Mouse (Mus musculus) heart, adult 11 months (tissue): ENCODE data around the gene Bcat2.
A peak's percentile ranks its signal among the peaks of the same experiment; 100 is the strongest.

Experiments
- DNase-seq: peaks from one replicate; pipeline ENCODE4 v3.0.0; 2022

The Bcat2 gene

DNA sequence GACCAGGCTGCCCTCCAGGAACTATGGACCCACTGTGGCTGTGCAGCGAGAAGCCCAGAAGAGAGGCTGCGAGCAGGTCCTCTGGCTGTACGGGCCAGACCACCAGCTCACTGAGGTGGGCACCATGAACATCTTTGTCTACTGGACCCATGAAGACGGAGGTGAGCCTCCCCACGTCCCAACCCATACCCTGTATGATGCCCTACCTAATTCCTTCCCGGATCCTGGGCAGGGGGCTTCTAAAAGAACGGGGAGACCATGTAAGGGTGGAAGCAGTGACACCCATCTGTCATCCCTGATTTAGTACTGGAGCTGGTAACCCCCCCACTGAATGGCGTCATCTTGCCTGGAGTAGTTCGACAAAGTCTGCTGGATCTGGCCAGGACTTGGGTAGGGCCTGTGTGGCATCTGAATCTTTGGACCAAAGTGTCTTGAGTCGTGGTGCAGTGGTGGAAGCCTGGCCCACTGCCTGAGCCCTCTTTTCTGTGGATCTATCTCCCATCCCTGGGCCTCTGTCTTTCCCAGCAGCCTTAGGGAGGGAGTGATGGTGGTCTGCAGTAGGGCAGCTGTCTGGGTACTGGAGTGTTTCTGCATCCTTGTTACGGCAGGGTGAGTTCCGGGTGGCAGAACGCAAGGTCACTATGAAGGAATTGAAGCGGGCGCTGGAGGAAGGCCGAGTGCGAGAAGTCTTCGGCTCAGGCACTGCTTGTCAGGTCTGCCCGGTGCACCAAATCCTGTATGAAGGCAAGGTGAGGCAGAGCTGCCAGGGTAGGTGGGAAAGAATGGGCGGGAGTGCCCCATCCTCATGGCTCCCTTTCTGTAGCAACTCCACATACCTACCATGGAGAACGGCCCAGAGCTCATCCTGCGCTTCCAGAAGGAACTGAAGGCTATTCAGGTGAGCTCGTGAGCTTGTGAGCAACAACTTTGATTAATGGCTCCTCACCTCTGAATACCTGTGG is 18.0 kb downstream of the Bcat2 start:
- peak; percentile 91 for DNase-seq

DNA sequence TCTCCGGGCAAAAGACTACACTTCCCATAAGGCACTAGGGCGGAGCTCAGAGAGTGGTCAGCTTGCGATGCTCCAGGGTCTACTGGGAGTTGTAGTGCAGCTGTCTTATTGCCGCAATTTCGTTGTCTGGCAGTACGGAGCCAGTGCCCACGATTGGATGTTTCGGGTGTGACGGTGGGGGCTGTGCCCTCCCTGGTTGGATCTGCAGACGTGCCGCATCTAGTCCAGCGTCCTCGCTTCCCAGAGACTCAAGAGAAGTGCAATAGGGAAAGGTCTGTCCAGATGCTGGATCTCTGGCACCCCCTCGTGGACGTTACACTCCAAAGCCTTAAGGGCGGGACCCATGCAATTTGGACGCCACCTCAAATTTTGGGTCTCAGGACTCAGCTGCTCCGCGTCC is 19.2 kb downstream of the Bcat2 start:
- peak; percentile 100 for DNase-seq

DNA sequence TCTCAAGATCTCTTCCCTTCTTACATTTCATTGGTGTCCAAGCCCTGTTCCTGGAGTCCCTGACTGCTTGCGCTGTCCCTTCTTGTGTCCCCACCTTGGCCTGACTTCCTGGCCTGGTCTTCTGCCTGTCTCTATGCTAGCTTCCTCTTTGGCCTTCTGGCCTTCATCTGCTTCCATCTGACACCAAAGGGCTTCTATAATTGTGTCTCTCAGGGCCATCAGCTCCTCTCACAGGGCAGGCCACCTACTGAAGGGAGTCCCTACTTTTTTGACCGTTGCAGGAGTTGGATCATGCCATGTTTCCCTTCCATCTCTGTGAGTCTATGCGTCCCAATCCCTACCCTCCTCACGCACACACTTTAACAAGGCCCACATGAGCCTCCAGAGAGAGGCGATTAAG is 19.9 kb downstream of the Bcat2 start:
- DNase-seq, result peak; percentile 92

DNA sequence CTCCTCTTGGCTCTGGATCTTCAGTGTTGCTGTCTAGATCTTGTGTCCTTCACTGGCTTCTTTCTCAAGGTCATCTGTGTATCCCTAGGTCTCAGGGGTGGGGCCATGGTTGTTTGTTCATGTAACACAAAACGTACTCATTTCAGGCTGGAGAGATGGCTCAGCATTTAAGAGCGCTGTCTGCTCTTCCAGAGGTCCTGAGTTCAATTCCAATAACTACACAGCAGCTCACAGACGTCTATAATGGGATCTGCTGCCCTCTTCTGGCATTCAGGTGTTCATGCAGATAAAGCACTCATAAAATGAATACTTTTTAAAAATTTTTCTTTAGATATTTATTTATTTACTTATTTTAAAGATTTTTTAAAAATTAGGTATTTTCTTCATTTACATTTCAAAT is 20.9 kb downstream of the Bcat2 start:
- peak; percentile 86 for DNase-seq

DNA sequence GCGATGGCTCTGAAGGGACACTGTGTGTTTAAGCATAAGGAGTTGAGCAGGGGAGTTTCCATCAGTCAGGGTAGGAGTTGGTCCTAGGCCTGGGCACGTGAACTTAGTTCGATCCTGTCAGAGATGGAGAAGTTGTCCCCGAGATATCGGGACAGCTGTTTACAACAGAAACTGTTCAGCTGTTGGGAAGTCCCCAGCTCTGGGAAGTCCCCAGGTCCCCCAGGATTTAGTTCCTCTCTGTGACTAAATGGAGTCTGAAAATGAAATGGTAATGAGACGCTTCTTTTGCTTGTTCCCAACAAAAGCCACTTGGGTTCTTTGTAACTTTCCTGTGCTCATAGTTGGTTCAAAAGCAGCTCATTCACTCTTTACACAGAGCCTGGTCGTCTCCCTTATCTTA is 21.9 kb downstream of the Bcat2 start:
- DNase-seq, result peak; percentile 94

DNA sequence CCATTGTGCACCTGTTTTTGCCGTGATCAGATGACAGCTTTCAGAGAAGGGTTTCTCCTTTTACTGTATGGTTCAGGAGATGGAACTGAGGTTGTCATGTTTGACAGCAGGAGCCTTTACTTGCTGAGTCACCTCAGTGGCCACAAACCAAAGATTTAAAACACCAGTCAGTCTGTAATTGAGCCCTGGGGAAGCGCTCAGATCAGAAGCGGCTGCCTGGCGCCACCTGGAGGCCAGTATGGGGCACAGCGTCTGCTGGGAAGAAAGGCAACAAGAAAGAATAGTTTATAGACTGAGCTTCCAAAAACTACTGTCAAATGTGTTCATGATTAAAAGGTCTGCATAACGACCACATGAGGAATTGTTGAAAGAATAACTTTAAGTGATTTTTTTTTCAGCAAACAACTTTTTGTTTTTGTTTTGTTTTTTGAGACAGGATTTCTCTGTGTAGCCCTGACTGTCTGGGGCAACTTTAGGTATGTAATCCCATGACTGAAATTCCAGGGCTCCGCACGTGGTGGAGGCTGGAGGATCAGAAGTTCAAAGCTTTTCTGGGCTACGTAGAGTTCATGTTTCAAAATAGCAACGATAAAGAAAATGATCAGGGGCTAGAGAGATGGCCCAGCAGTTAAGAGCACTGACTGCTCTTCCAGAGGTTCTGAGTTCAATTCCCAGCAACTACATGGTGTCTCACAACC is 23.3 kb downstream of the Bcat2 start:
- peak; percentile 93 for DNase-seq

DNA sequence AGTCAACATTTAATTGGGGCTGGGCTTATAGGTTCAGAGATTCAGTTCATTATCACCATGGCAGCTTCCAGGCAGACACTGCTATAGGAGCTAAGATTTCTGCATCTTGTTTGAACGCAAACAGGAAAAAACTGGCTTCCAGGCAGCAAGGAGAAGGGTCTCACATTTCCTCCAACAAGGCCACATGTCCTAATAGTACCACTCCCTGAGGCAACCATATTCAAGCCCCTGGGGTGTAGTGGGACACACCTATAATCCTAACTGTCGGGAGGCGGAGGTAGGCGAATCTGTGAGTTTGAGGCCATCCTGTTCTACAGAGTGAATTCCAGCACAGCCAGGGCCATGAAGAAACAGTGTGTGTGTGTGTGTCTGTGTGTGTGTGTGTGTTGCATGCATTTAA is 25.2 kb downstream of the Bcat2 start:
- DNase-seq, result no peak

DNA sequence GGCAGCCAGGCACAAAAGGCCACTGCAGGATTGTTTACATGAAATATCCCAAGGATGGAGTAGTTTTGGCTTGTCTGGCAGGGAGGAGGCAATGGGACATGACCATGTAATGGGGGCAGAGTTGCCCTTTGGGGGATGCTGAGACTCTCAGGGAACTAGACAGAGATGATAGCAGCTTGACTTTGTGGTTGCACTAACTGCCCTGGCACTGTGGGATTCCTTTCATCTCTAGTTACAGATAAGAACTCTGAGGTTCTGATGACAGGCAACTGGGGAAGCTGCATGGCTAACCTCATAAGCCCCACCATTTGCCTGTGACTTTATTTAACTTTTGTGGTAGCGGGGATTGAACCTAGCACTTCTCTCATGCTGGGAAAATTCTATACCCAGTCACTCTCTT is 26.2 kb downstream of the Bcat2 start:
- DNase-seq, result peak; percentile 87

DNA sequence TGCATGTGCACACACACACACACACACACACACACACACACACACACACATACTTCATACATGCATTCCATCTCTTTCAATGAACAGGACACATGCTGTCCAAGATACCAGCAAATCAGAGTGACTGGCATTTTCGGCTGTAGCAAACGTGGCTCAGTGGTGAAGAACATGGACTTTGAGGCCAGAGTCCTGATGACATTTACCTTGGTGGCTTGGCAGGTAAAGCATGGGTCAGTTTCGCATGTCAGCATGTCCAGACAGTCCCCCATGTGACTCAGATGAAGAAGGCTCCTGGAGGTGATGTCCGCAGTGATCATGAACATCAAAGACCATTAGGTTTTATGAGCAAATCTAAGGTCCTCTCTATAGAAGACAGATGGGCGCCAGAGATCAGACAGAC is 27.1 kb downstream of the Bcat2 start:
- DNase-seq, result no peak

DNA sequence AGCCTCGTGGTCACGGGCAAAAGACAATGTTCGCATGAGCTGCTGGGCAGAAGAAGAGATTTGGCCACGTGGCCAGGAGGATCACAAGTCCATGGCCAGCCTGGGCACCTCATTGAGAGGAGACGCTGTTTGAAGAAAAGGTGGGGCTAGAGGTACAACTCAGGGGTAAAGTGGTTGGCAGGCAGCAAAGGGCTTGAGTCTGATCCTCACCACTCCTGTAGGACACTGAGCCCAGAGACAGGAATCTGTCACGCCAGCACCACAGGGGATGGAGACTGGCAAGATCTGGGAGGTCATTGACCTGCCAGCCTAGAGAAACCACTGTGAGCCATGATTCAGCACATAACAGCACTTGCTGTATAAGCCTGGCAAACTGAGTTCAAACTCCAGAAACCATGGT is 27.6 kb downstream of the Bcat2 start:
- no peak for DNase-seq

DNA sequence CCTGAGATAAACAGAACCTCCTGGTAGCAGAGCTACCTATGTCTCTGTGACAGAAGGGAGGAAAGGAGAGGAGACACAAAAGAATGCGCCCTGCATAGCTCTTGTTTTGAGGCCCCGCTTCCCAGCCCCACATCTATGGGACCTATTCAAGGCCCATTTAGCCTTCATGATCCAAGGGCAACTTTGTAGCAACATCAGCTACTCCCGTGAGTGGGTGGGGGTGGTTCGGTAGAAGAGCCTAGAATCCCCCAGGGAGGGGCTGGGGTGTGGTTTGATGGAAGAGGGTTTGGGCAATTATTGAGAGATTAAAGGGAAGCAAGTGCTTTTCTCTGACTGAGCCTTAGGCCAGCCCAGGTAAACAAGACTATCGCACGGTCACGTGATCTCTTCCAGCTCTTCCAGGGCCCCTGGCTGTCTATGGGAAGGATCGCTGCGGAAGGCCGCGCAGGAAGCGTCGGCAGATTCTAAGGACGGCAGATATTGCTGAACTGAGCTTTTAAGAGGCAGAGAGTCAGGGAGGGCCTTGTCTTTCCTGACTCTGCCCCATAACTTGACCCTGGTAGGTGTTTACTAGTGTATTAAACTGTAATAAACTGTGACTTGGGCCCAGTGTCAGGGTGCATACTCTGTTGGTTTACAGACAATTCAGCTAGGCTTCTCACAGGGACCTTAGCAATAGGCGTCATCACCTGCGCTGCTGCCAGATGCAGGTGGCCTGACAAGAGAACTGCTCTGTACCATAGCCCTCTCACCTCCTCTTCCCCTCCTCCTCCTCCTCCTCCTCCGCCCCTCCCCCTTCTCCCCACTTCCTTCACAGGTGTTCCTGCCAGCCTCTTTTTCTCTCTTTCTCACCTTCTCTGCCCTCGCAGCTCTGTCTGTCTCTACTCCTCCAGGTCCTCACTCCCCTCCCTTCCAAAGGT is 29.3 kb downstream of the Bcat2 start:
- peak; percentile 86 for DNase-seq

DNA sequence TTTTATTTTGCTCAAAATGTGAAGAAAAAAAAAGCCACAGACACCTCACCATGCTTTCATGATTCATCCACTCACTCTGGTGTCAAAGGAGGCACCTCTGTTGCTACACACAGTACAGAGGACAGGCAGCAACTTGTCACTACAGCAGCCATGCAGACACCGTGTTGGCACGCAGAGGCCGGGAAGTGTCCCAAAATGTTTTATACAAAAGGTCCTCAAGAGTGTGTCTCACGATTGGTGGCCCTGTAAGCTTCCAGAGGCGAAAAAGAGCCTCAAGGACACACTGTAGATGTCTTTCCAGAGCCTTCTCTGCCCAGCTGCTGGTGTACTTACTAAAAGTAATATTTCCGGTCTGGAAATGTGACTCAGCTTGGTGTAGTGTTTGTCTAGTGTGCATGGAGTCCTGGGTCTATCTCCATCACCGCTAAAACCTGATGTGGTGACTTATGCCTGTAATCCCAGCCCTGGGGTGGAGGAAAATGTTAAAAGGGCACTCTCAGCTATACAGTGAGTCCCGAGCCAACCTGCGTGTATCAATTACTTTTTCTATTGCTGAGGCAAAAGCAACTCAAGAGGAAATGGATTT is 35.8 kb downstream of the Bcat2 start:
- DNase-seq, result peak; percentile 83

DNA sequence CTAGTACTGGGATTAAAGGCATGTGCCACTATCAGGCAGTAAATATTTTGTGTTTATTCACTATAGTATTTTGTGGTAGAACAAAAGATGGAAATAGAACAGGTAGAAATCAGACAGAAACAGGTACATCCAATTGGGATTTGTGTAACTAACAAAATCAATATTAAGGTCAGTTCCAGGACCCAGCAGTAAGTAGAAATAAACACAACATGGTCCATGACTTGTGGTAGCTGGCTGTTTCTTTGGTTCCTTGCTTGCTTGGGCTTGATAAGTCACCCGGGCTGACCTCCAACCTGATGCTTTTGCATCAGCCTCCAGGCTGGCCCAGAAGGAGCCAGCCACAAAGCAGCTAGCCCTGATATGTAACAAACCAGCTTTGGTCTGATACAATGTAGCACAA is 39.6 kb downstream of the Bcat2 start:
- no peak for DNase-seq

DNA sequence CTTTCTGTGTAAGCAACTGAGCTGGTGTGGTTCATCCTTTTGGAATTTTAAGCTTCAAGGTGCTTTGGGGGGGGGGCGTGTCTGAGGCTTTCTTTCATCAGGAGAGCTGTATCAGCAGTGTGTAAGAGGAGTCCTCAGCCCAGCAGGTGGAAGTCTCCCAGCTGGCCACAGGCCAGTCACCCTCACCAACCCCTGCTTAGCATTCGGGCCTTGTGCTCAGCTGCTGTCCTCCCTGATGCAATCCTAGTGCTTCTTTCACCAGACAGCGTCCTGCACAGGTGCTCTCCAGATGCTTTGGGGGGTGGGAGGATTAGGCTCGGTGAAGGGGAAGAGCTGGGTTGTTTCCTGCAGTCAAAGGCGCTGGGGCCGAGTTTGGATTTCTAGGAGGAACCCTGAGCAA is 46.3 kb downstream of the Bcat2 start:
- peak; percentile 85 for DNase-seq

DNA sequence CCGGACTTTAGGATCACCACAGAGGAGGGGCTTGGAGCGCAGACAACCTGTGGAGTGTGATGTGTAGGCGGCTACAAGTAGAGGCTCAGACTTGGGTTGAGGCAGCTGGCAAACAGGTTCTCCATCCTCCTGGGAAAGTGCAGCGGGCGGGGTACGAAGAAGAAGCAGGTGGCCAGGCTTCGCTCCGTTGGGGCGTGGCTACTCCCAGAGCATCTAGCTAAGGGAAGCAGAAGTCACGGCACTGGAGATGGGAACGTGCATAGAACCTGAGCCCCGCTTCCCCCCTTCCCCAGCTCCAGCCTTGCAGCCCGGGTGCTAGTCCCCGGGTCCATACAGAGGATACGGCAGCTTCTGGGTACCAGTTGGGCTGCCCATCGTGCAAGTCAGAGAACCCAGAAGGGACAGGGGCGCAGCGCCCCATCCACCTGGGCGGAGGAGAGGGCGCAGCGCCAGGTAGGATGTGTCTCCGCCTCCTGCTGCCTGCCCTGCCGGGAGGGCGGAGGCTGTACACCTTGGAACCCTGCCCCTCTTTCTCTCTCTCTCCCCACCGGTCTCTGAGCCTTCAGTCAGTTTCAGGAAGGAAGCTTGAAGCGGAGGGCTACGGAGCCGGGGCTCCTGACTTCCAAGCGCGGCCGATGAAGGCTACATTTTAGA is 47.2 kb downstream of the Bcat2 start, which contains the start of gene Fut1:
Fut1 (plus strand) TSS at position 248 of the 654 bp plus-strand sequence.
- peak; percentile 90 for DNase-seq

DNA sequence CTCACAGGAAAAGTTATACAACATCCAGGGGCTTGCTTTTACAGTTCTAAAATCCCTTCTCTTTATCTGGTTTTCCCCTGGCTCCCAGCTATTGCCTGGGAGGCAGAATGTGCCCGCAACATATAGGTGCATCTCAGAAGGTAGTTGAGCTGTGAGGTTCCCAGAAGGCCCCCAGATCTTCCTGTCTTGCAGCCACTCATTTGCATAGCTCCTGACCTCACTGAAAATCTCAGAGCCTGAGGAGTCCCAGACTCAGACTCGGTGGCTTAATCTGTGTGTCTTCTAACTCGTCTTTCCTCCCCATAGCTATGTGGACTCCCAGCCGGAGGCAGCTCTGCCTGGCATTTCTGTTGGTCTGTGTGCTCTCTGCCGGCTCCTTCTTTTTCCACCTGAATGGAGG is 48.4 kb downstream of the Bcat2 start:
- DNase-seq, result no peak

DNA sequence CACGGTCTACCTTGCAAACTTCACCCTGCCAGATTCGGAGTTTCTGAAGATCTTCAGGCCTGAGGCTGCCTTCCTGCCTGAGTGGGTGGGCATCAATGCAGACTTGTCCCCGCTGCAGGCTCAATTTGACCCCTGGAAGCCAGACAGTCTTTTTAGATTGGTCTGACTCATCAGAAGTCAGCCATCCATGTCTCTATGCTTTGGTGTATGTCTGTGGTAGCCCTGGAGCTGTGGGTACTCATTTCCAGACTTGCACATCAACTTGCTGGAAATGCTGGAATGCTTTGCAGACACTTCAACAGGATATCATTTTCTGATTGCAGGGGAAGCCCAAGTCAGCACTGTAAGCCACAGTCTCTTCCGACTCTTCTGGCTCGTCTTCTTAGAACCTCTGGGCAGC is 49.6 kb downstream of the Bcat2 start:
- DNase-seq, result peak; percentile 83

DNA sequence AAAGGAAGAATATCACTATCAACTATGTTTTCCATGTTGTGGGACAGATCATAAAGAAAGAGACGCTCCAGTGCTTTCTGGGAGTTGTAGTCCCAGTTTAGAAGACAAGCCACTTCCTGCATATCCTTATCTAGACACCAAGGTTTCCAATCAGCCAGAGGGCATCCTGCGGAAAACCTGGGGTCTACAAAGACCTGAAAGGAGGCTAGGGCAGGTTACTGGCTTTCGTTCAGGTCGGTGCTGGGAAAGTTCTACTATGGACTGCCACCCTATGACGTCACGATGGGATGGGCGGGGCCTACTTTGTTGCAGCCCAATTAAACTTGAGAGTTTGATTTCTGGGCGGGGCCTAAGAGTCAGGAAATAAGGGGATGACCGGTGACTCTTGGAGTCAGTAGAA is 51.5 kb downstream of the Bcat2 start, which contains the start of gene Izumo1:
Izumo1 (plus strand) TSS at position 369 of the 400 bp plus-strand sequence.
- peak; percentile 94 for DNase-seq

DNA sequence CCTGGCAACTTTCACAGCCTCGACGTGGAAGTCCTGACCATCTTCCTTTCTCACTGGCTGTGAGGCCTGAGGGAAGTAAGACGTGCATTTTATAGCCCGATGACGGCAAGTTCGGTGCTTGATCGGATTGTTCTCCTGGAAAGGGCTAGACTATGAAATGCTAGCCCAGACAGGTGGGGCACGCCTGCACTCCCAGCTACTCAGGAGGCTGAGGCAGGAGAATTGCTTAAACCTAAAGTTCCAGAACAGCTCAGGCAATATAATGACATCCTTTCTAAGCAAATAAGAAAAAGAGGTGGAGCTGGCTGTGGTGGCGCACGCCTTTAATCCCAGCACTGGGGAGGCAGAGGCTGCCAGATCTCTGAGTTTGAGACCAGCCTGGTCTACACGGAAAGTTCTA is 53.6 kb downstream of the Bcat2 start:
- DNase-seq, result peak; percentile 88

DNA sequence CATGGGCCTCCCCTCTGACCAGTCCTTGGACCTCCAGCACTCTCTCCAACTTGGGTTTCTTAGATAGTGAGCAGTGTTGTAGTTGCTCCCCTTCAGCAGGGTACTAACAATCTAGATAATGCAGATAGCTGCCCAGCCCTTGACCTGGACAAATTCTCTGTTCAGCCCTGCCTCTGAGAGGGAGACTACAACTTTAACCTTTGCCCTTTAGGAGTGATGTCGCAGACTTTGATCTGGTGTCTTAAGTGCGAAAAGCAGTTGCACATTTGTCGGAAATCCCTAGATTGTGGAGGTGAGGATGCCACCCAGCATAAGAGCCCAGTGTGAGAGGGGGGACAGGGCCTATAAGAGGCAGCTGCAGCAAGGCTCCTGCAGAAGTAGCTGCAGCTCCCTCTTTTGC is 54.8 kb downstream of the Bcat2 start:
- DNase-seq, result peak; percentile 84

DNA sequence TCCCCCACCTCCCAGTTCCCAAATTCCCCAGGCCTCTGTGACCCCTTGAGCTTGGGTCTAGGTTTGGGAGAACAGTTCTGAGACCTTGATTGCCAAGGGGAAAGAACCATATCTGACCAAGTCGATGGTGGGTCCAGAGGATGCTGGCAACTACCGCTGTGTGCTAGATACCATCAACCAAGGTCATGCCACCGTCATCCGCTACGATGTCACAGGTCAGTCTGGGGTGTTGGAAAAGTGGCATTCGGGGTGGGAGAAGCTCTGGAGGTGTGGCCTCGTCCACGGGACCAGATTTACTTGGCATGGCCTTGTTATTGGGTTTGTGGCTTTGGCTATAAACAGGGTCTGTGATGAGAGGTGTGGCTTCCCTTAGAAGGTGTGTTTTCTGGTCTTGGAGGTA is 55.5 kb downstream of the Bcat2 start:
- peak; percentile 91 for DNase-seq

DNA sequence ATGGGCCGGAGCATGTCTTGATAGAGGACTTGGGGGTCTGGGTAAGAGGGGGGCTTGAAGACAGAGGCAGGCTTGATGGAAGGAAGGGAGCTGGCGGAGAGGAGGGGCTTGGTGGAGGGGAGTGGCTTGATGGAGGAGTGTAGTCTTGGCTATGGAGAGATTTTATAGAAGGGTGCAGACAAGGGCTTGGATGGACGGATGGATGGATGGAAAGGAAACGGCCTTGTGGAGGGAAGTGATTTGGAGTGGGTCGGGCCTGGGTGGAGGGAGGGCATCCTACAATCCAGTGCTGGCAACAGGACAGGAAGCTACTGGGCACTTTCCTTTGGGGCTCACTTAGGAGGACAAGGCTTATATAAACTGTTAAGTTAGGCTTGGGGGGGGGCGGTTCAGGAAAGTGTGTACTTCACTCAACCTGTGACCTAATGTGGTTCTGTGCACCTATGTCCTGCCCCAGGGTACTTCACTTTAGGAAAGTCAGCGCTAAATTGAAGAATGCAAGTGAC is 56.7 kb downstream of the Bcat2 start:
- DNase-seq, result peak; percentile 94
